Mouse (Mus musculus): ENCODE measurements at regions not wholly inside any gene's neighbourhood (a gene's known extent, or its start where the extent isn't known, plus 50 kb on each side); places are given as distances from the start of the nearest gene placed in this dataset.

DNA sequence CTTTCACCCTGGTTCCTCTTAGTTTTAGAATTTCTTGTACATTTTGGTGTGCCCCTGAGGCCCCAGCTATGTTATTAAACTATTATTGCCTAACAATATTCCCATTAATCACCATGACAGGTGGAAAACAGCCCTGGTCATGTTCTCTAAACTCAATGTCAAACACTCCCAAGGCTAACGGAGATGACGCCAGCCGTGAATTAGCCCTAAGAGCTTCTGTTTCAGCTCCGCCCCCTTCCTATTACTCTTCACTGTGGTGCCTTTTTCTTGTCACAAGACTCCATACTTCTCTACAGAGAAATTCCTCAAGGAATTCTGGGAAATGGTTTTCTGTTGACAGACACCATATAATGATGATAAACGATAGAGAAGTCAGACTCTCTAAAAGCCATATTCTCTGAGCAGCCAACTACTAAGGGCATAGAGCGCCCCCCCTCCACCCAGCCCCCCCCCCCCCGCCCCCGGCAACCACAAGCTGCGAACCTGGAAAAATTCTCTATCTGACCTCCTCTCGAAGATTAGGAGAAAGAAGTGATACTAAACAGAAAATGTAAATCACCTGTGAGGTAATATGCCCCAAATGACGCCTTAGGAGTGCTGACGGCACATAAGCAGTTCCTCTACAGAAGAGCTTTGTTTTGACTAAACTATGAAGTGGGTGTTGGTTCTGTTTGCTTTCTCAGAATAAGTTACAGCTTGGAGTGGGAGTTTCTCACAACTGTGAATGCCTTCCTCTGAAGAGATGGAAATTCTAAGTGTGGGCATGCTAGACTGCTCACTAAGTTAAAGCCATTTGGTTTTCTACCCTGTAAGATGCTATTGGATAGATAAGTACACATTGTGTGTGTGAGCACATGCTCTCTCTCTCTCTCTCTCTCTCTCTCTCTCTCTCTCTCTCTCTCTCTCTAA, 76.8 kb upstream of the Sfrp2 start:
- no peak for DNase-seq (ENCODE audit: low spot score)

DNA sequence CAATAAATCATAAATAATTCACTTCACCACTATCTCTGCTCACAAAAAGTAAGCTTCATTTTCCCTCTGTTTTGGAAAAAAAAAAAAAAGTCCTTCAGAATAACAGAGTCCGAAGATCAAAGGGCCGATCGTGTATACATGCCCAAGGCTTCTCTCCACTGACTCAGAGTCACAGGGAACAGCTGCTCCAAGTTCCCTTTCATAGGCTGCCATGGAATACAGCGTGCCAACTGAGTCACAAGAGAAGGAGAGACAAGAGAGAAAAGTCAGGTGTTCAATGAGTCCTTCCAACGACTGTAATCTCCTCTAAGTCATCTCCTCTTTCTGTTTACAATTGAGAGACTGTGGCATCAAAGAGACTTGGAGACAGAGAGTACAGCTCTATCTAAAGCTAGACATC, 71.6 kb upstream of the Sfrp2 start:
- DNase-seq (ENCODE audit: low spot score), result no peak

DNA sequence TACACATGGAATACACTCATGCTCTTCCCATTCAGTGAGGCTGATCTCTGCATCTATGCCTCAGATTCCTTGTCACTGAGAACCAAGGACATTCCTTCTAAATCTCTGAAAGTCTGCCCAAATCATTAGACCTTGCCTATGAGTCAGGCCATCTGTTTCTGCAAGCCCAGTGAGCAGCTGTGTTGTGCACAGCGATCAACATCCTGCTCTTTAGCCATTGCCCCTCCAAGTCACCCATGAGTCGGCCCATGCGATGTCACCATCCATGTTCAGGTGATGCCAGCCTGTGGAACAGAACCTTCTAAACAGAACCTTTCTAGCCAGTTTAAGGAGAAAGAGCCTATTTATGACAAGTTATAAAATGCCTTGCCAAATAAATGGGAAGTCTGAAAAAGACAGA, 66.4 kb upstream of the Sfrp2 start:
- no peak for DNase-seq (ENCODE audit: low spot score)

DNA sequence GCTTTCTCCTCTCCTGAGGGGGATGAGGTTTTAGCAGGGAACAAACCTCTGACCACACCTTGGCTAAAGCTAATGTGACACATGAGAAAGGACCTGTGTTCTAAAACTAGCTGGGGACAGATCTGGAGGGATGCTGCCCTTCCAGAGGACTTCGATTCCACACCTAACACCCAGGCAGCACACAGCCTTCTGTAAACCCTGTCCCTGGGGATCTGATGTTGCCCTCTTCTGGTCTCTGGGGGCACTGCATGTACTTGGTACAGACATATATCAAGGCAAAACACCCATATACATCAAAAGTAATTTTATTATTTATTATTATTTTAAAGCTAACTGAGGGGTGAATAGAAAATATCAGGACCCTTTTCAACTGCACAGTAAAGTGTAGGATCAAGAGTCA, 65.0 kb upstream of the Sfrp2 start:
- no peak for DNase-seq (ENCODE audit: low spot score)

DNA sequence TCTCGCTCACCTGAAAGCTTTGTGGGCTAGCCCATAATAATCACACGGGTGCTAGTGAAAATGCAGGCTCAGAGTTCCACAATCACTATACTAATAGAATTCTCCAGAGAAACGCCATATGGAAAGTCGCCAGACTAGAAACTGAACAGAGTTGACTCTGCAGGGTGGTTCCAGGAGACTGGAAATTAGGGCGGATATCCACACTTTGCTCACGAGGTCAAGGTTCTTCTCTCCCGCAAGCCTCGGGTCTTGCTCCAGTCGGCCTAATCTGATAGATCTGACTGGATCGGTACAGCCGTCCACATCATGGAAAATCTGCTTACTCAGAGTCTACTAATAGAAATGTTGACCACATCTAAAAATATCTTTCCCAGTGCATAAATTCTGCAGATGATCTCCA, 61.6 kb upstream of the Sfrp2 start:
- no peak for DNase-seq (ENCODE audit: low spot score)

DNA sequence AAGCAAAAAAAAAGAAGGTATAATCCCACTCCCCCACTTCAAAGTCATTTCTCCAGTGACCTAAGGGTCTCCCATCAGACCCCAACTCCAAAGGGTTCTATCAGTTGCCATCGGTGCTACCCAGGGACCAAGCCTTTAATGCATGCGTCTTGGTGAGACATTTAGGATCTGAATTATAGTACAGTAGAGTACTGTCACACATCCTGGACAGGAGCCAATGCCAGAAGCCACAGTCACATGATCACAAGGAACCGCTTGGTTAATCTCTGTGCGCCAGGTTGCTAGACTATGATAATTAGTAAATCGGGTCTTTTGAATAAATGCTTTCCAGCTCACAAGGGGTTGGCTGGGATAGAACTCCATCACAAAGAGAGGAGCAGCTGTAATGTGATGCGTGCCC, 60.9 kb upstream of the Sfrp2 start:
- no peak for DNase-seq (ENCODE audit: low spot score)

DNA sequence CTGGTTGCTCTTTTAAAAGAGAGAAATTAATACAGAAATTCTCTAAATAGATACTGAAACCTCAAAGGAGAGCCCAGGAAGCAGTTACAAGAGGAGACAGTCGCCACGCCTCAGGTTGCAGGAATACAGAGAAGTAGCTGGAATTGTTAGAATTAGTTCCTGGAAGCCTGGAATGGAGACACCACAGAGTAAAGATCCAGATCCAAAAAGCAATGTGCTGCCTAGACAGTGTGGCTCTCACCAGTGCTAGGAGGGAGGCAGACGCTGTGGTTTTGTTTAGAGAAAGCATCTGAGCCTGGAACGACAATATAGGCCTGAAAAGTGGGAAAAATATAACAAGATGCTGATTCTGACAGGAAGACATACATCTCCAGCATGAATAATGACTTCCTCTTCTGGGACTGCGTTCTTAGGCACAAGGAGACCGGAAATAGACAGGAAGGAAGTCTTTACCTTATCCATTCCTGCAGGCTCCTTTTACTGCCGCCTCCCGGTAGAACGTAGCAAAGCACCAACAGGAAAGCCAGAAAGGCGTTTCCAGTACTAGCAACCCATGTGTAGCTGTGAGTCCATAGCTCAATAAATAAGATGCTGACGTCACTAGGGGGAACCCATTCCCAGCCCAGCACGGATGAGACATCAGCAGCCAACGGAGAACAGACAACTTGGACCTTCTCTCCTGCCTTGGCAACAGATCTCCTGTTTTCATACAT, 59.4 kb upstream of the Sfrp2 start:
- no peak for DNase-seq (ENCODE audit: low spot score)

DNA sequence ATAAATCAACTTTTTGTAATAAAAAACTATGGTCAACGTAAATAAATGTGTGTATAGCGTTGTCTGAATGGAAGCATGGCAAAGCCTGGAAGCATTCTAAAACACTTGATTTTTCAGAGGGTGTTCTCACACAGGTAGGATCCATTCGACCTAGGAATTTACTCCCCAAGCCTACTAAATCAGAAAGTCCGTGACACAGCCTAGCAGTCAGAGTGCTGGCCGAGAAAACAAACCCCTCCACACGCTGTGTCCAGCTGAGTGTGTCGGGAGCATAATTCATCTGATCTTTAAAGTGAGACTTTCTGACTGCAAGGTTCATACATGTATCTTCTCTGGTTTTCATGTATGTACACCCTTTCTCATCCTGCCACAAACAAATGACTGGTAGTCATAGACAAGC, 58.8 kb upstream of the Sfrp2 start:
- no peak for DNase-seq (ENCODE audit: low spot score)

DNA sequence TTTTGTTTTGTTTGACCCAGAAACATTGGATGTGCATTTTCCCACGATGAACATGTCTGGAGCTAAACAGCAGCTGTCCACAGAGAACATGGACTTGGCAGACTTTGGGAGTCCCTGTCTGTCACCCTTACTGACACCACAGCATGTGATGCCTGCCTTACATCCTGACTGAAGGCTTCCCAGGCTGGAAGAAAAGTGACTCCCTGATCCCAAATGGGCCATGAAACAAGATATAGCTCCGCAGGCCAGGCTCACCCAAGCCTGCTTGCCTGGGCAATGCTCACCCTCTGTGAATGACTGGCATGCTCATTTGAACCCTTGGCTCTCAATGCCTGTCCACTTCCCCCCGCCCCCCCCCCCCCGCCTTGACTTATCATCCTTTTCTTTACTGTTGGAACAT, 57.1 kb upstream of the Sfrp2 start:
- no peak for DNase-seq (ENCODE audit: low spot score)

DNA sequence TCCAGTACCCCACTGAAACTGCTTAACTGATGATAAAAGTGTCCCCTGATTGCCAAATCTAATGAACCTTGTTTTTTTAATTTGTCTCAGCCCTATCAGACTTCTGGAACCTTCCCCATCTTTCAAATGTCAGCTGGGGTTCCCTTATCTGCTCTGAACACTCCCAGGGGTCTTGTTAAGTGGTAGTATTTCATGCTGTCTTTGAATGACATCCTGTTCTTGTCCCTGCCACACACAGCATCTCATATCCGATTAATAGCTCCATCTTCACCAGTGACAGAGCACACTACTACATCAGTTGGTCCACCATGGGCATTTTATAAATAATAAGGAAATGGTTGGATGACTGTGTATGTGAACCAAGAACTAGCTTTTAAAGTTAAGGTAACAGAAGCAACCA, 56.6 kb upstream of the Sfrp2 start:
- DNase-seq (ENCODE audit: low spot score), result no peak

DNA sequence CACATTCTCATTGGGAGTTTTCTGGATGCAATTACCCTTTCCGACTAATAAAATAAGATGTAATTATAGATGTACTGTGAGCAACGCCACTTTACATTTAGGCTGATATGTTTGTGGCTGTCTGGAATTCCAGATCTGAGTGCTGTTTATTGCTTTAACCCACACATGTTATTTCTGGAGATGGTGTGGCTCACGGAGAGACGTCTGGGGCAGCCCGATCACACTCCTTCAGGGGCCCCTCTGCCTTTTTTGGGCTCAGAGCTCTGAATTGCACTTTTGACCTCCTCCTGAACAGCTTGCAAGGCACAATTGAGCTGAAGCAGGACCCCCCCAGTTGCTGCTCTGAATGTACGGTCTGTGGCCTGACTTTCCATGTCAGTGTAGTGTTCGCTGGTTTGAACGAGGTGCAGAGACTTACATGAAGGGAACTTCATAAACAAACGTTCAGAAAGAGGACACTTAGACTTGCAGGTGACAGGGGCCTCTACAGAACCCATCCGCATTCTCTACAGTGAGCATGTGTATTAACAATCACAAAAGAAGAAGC, 55.1 kb upstream of the Sfrp2 start:
- DNase-seq (ENCODE audit: low spot score), result no peak

DNA sequence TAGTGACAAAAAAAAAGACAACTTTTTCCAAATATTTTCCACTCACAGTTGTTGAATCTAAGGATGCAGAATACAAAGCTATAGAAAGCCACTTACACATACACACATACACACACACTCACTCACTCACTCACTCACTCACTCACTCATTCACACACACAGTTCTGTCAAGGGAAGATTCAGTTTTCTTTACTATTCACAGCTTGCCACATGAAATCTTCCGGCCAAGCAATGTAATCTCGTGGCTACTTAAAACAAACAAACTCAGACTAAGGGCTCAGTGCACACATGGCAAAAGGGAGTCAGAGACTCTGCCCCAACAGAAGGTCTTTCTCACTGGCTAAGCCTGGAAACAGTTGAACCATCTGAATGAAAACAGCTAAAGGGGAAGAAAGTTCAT, 53.8 kb upstream of the Sfrp2 start:
- DNase-seq (ENCODE audit: low spot score), result no peak

DNA sequence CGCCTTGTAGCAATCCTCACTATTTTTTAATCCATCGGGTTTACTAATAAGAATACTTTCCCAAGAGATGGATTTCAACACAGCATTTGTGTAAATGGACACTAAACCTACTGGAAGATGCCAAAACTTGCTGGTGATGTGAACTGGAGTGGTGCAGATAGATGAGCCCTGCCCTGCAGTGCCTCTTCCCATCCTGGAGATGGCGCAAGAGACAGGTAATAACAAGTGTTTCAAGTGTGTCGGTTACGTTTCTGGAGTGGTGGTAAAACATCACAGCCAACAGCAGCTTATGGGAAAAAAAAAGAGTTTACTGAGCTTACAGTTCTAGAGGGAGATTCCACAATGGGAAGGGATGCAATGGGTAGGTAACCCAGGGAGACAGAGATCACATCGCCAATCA, 51.5 kb upstream of the Sfrp2 start:
- DNase-seq (ENCODE audit: low spot score), result no peak

All from ovary, postnatal 10 days (tissue).